Mouse (Mus musculus): Measurements from ENCODE around the gene Gm5662.
"Not testable (repeated sequence)": the region's sequence is repeated elsewhere in the genome, so short reads cannot be mapped to it uniquely, and the experiment has no call there.

- not testable (repeated sequence) for TF ChIP-seq CTCF (IDR thresholded peaks at IDR 0.05; ENCODE audit: control insufficient read depth, insufficient read depth, insufficient read length); USF1 (IDR thresholded peaks at IDR 0.05; ENCODE audit: low read depth); MAX (IDR thresholded peaks at IDR 0.05)
Observed at GRCm38 (mm10) chr12:88242940-88243339, 31.4 kb downstream of the Gm5662 start.
